Mouse (Mus musculus) 416B (cell line): ENCODE results near the gene Neu3.
A peak's percentile ranks its signal among the peaks of the same experiment; 100 is the strongest.
"Not testable (repeated sequence)": the region's sequence is repeated elsewhere in the genome, so short reads cannot be mapped to it uniquely, and the experiment has no call there.

Source experiments
- DNase-seq: peaks from one replicate; pipeline ENCODE4 v3.0.0; 2011; ENCODE audit warnings: low read depth

The Neu3 gene

GRCm38 (mm10) chr7:99834314-99834853 lies 6.2 kb upstream of the Neu3 start:
- DNase-seq: no peak

GRCm38 (mm10) chr7:99833846-99834222 lies 5.6 kb upstream of the Neu3 start:
- peak; percentile 68 for DNase-seq

DNA sequence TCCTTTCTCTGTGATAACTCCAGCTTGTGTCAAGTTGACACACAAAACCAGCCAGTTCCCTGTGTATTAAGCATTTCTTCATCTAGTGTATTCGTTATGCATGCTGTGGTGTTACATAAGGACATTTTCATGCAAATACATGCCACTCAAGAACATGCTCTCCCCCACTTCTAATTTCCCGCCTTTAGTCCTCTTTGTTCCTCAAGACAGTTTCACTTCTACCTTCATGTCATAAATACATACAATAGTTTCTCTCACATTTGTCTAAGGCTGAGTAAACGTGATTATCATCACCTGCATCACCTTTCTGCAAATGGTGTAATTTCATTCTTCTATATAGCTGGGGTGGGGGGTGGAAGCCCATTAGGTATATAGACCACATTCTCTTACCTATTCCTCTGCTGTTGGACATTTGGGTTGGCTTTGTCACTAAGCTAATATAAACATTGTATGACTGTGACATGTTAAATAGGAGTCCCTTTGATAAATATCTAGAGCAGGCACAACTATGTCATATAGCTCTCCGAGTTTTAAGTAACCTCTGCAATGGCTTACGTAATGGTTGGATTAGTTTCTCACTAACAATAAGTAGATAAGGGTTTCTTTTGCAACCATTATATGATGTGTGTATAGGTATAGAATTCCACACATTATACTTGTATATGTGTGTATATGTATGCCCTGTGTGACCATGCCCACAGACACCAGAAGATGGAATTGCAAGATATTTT lies 5.1 kb upstream of the Neu3 start:
- peak; percentile 53 for DNase-seq

GRCm38 (mm10) chr7:99826096-99826495 lies 2.1 kb downstream of the Neu3 start:
- DNase-seq: no peak

DNA sequence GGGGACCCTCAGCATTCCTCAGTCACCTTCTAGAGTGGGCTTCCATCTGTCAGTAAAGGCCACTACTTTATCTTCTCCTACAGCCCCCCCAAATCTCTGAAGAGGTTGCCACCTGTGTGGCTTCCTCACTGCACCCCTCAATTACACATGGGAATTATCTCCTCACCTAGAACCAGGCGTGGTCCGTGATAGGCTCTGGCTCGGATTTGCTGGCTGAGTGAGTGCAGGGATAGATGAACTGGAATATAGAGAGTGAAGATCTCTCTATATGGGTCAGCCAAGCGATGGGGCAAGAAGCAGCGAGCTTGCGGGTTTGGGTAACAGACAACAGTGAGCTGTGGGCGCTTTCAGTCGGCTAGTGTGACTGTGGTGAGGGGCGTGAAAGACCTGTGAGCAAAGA lies 2.7 kb downstream of the Neu3 start:
- DNase-seq: no peak

DNA sequence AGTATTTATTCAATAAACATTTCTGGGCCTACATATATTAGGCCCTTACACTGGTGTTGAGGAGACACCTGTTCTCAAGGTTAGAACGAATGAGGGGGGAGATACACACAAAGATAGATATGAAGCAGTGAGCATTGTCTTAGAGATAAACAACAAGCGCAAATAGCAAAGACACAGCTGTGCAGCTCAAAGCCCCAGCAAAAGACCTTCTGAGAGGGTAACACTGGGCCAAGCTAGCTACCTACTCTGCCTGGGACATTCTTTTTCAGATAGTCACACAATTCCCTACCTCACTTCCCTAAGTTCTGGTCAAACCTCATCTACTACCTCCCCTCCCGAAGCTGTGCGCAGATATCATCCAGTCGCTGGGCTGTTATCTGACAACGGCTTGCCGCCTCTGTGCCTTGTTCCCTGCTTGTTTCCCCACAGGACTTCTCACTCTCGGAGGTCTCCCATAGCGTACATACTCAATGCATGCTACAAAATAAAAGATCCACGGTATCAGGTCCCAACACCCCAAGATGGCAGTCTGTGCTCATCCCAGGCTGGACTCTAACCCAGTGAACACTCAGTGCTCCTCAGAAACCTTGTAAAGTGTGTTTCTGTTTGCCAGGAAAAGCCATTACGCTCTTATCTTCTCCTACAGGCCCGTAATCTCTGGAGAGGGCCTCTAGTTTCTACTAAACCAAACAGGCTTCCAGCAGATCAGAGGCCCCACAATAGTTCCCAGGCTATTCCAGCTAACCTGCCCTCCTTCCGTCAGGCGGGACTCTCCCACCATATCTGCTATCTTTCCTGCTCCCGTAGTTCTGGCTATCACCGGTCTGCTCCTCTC lies 3.4 kb downstream of the Neu3 start:
- no peak for DNase-seq

DNA sequence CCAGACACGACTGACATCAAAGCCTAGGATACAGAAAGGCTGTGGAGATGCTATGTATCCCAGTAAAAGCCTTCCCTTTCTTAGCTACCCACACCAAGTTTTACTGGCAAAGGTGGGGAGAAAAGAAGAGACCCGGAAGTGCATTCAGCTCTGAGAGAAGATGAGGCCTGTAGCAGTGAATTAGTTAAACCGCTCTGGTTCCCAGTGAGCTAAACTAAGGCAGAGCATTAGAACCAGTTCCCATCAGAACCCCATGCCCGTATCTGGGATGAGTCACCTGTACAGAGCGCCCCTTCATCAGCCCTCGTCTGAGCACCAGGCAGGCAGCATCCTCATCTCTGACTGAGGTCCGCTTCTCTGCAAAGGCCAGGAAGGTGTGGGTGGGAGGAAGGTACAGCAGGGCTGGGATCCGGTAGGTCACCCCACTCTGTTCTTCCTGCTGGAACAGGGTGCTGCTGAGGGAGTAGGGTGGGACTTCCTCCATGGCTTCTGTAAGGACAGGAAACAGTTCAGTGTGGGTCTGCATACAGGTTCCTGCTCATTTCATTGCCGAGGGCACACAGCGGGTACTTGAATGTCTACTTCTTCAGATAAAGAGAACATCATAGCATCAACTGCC lies 5.1 kb downstream of the Neu3 start:
- DNase-seq: no peak

DNA sequence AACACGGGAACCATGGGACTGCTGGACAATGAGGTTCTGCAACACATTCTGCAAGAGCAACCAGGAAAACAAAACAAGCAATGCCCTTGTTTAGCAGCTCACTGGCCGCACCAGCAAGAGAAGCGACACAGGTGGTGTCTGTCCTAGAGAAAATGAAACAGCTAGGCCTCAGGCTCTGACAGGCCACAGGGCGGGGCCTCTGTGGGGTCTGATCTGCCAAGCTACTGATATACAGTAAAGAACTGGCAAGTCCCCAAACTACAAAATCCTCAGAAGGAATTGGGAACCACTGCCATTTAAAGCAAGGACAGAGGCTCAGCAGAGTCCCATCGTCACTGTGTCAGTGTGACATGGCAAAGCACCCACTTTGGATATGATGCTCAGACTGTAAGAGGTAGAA lies 5.8 kb downstream of the Neu3 start:
- no peak for DNase-seq

DNA sequence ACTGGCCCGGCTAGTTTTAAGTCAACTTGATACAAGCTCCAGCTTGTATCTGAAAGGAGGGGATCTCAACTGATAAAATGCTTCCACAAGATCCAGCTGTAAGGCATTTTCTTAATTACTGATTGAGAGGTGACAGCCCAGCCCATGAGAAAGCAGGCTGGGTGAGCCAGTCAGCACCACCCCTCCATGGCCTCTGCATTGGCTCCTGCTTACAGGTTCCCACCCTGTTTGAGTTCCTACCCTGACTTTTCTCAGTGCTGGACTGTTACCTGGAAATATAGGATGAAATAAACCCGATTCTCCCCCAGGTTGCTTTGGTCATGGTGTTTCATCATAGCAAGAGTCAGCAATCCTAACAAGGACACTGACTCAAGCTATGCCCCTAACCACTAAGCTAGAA lies 6.3 kb downstream of the Neu3 start:
- DNase-seq: no peak

DNA sequence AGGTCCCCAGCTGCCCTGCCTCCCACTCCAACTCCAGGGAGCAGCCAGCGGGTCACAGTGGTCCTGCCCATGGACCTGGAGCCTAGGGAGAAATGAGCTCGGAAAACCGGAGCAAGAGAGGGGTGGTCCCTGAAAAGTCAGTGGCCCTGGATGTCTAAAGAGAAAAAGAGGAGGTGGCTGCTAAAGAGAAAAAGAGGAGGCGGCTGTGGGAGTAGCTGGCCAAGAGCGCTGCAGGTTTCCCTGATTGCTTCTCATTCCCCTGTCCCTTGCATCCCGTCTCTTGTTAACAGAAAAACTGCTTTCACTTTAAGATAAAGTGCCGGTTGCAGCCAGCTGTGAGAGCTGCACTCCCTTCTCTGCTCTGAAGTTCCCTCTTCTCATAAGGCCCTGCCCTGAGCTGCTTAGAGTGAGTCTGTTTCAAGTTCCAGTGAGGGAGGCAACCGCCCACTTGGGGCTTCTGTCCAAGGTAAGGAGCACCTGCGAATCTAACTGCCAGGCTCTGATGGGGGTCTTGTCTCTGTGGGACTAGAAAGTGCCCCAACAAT lies 10.0 kb downstream of the Neu3 start:
- DNase-seq: not testable (repeated sequence)

DNA sequence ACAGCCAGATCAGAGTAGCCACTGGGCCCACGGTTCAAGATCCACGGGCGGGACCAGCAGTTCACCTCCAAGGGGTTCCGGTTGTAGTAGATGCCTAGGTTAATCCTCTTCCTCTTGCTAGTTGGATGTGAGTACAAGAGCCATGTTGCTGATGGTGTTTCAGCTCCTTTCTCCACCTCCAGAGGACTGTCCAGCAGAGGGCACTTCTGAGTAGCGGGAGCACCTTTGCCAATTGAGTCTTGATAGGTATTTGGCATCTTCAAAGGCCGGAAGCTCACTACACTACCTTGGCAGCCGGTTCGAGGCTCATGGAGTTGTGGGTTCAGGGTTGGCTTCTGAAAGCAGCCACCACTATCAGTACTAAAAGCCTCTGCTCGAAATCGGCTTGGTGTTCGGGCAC lies 14.8 kb downstream of the Neu3 start:
- peak; percentile 45 for DNase-seq

DNA sequence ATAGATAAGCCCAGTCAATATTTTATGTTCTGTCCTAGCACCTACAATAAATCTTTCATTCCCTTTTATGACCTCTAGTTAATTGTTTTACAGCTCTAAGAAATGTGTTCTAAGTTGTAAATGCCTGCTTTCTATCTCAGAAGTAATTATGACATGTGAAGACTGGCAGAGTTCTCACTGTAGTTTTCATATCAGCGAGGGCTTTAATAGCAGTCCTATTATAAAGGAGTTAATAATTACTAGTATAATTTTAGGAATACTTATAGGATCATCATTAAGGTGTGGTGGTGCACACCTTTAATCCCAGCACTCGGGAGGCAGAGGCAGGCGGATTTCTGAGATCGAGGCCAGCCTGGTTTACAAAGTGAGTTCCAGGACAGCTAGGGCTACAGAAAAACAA lies 16.6 kb downstream of the Neu3 start:
- DNase-seq: no peak

- no peak for DNase-seq
These were observed 17.4 kb downstream of the Neu3 start for GRCm38 (mm10) chr7:99810814-99811213.

- not testable (repeated sequence) for DNase-seq
These were observed 21.2 kb downstream of the Neu3 start for GRCm38 (mm10) chr7:99807043-99807442.

GRCm38 (mm10) chr7:99805340-99805739 lies 22.9 kb downstream of the Neu3 start:
- no peak for DNase-seq

DNA sequence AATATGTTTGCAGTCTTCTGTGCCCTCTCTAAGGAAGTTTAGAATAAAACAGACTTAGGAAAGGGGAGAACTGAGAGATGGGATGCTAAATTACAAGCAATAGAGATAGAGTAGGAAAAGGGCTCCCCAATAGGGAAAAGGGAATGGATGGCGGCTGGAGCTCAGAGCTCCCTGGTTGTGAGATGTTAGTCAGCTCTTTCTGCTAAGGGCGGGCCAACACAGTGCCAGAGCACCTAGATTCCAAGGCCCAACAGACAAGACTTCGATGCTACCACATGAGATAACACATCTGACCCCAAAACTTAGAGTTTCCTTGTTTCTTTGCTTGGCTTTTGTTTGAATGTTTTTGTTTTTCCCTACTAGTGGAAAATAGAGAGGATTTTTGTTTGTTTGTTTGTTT lies 24.2 kb downstream of the Neu3 start:
- not testable (repeated sequence) for DNase-seq

- DNase-seq: no peak
These were observed 24.7 kb downstream of the Neu3 start for GRCm38 (mm10) chr7:99803535-99803934.

DNA sequence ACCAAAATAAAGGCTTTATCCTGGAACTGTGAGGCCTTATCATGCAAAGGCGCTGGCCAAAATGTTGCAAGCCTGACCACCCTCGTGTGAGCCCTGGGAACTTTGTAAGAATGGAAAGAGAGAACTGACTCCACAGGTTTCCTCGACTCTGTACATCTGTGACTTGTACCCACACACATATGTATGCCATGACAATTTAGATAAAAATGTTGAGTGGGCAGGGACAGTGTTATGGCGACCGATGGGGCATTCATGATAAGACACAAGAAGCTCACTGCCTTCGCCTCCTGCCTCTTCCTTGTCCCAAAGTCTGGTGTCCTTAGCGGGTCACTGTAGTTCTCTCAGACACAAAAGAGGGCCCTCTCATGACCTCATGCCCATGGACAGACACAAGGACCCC lies 29.1 kb downstream of the Neu3 start:
- no peak for DNase-seq

DNA sequence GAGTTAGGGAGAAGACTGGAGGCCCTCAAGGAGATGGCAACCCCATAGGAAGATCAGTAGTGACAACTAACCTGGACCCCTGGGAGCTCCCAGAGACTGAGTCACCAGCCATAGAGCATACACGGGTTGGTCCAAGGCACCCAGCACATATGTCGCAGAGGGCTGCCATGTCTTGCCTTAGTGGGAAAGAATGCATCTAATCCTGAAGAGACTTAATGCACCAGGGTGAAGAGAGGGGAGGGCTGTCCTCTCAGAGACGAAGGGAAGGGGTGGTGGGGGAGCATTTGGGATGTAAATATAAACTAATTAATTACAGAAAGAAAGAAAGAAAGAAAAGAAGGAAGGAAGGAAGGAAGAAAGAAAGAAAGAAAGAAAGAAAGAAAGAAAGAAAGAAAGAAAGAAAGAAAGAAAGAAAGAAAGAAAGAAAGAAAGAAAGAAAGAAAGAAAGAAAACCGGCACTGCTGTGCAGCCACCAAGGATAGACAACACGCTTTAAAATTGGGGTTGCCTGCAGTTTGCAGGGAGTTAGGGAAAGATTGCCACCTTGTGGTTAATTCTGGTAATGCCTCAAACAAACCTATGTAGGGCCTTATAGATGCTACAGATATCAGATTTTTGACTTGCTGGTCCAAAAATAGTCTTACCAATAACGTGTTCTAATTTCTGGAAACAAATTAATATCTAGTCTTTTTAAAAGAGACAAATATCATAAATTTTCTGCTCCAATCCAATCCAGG lies 30.1 kb downstream of the Neu3 start:
- DNase-seq: peak; percentile 83

DNA sequence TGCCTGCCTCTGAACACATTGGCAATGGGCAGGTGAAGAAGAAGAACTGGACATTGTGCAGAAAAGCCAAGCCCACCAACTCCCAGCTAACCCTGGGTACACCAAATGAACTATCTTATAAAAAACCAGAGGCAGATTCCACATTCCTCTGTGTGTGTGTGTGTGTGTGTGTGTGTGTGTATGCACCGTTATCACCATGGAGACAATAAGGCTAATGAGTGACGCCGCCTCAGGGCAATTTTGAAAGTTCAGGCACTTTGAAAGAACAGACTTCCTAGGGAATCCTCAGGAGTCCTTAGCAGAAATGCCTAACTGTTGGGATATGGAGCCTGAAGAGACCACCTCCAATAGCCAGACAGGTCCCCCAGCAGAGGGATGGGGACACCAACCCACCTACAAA lies 31.0 kb downstream of the Neu3 start:
- no peak for DNase-seq

GRCm38 (mm10) chr7:99796471-99796870 lies 31.7 kb downstream of the Neu3 start:
- DNase-seq: no peak
